Mouse (Mus musculus) mesoderm, embryonic 11.5 days (tissue): ENCODE data around the gene Acsbg1.
"Not testable (repeated sequence)": the region's sequence is repeated elsewhere in the genome, so short reads cannot be mapped to it uniquely, and the experiment has no call there.

Experiments used
- DNase-seq: peaks from one replicate; pipeline ENCODE4 v3.0.0-alpha.2; 2012; ENCODE audit warnings: low read depth, low spot score

Acsbg1 gene

DNA sequence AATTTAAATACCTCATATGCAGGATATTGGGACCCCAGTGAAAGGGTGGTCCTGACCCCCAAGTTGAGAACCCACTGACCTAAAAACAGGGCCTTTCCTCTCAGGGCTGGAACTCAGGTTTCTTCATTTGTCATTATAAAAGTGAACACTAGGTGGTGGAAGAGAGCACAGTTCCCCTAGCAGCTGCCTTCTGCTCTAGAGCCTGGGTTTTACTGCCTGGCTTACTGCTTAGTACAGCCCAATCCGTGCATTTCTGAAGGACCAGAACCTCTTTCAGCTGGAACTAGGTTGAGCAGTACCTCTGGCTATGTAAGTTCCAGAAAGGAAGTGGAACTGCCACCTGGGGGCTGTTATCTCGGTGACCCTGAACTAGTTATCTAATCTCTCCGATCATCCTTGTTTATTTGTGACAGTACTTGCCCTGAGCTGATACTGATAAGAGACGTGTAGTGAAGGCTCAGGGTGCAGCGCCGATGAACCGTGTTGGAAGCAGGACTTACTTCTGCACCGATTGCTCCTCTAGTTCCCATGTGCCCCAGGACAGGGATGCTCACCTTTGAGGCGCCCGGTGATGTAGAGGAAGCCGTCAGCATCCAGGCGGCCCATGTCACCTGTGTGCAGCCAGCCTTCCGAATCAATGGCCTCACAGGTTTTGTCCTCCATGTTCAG, 47.4 kb downstream of the Acsbg1 start:
- DNase-seq = peak; percentile 71

DNA sequence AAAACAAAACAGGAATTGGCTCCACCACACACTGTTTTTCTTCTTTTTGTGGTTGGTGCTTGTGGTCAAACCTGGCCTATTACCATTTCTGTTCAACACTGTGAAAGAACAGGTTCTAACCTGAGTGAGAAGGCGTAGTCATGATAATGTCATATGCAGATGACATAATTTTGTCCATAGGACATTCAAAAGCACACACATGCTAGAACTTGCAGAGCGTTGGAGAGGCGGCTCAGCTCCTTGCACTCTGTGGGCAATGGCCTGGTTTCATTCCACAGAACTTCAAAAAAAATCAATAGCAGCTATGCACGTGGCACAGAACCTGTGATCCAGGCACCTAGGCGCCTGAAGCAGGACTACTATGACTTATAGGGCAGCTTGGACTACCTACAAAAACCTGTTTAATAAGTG, 48.9 kb downstream of the Acsbg1 start:
- no peak for DNase-seq

DNA sequence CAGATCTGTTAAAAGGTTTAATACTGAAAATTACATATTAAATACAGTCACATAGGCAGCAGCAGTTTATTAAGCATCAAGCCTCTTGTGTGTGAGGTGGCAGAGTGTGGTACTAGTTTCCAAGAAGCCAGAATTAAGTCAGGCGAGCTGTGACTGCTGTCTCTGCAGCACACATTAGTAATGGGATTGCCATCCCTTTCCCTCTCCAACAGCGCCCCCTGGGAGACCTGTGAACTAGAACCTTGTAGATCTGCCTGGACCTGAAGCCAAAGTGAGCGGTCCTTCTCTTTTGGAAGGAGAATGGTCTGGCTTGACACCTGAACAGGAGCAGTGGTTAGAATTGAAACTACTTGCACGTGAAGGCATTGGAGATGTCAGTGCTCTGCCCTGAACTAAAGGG, 56.8 kb downstream of the Acsbg1 start:
- peak; percentile 43 for DNase-seq

DNA sequence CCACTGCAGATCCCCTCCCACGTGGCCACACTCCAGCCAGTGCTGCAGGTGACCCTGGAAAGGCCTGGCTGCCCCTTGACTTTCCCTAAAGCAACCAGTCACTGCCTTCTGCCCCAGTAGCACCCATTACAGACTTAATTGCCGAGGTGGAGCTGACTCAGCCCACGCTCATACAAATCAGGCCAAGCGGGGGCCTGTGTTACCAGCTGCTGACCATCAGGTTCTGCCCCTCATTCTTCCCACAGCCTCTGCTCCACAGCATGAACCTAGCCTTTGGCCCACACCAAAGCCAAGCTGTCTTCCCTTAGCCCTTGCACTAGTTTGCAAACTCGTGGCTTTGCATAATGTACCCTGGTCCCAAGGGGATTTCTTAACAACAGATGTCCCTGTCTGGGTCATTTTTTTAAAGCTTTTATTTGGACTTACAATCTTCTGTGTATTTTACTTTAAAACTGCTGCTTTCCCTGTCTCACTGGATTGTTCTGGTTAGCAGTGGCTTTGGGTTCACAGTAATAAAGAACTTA, 57.5 kb downstream of the Acsbg1 start:
- DNase-seq = no peak

DNA sequence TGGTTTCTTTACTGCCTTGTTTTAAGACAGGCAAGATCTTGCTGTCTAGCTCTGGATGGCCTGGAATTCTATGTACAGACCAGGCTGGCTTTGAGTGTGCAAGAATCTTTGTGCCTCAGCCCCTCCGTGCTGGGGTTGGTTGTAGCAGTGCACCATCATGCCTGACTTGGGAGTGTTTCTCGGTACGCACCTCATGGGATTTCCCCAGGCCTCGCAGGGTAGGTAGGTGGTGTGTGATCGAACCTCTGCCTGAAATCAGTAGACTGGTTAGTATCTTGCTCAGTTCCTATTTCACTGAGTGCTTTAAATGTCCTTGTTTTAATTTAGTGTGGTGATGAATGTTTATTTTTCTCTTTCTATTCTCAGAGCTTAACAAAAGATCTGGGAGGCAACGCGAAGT, 58.8 kb downstream of the Acsbg1 start:
- no peak for DNase-seq

DNA sequence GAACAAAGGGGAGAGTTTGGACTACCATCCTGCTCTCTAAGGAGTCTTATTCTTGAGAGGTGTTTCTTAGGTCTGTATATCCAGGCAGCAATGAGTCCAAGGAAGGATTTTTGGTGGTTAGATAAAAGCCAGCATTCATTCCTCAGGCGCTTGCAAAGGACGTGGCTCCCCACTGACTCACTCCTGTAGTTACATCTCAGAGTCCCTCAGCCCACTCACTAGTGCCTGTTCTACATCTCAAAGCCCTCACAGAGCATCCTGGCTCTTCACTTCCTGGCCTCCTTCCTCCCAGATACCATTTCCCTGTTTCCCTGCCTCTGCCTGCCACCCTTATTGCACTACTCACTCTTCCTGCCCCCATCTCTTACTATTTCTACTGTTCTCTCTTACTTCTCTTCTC, 59.3 kb downstream of the Acsbg1 start:
- no peak for DNase-seq

DNA sequence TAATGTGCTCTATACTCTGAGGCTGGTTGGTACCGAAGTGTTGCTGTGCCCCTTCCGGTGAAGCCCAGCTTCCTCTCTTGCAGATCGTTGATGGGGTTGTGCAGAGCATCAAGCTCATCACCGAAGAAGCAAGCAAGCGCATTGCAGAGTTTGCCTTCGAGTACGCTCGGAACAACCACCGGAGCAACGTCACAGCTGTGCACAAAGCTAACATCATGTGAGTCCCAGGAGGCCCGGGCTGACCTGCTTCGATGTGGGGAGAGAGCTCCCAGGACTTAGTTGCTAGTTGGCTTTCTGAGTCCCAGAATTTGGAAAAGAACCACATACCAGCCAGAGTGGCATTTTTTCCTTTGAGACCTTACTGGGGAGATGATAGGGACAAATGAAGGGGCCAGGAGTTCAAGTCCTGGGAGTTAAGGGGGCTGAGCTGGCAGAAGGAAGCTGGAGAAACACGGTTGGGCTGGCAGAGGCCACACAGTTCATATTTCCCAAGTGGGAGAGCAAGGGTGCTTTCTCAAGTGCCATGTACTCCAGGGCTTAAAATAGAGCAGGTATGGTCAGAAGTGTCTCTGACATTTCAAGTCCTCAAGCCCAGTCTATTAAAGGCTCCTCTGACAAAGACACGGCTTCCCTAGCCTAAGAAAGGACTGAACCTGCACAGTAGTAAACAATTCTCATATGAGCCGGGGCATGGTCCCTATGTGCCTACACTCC, 64.8 kb downstream of the Acsbg1 start:
- no peak for DNase-seq

DNA sequence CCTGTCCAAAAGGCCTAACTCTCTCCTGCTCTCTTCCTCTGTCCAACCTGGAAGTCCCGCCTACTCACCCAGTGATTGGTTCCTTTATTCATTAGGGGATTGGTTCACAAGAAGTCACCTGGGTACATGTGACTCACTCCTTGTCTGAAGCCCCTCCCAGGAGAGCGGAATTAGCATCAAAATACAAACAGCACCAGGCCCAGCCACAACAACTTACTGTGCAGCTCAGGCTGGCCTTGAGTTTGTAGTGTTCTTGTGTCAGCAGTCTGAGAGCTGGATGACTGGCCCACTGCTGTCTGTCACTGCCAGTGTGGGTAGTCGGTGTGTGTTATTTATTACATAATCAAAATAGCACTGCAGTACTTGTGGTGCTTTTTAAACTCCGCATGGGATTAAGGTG, 68.0 kb downstream of the Acsbg1 start:
- DNase-seq = not testable (repeated sequence)

DNA sequence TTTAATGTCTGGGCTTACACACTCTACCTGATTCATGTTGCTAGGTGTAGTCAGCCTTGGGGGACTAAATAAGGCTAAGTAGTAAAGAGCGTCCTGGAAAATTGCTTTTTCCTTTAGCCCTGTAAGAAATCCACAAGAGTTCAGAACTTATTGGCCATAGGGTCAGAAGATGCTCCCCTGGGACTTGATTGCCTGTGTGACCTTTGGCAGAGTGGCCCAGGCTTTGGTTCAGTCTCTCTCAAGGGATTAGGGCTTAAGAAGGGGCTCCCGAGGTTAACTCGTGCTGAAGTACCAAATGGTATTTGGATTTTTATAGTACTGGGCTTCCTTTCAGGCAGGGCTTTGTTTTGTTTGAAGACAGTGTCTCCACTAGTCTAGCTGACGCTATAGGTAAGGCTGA, 73.8 kb downstream of the Acsbg1 start:
- no peak for DNase-seq

DNA sequence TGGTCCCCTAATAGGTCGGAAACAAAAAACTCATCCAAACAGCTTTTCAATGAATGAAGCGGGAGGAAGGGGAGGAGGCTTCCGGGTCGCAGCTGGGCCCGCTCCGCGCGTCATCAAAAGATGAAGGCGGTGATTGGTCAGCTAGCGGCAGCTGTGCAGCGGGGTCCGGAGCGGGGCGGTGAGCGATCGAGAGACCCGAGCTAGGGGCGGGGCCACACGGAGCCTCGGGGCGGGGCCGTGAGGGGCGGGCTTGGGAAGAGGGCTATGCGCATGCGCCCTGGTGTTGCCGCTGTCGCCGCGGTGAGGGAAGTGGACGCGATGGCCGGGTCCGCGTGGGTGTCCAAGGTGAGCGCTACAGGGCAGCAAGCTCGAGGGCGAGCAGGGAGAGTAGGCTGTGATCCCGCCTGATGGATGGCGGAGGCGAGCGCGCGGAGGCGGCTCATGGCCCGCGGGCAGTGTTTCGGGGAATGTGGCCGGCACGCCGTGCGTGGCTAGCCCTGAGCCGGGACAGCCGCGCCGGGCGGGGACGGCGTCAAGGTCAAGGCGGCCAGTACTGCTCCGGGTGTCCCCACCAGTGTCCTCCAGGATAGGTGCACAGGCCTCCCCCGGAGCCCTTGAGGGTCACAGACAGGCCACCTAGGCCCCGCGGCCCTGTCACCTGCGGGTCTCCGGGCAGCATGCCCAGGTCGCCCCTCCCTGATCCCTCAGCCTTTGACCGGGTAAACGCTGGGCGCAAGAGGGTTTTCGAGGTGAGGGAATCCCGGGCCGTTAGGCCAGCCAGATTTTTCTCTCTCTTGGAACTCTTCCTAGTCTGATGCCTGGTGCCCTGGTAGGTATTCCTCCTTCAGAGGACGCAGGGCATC, 75.2 kb downstream of the Acsbg1 start, which contains the start of gene Idh3a:
TSS of gene Idh3a (plus strand) at position 136 of the 863 bp plus-strand sequence.
- peak; percentile 98 for DNase-seq

DNA sequence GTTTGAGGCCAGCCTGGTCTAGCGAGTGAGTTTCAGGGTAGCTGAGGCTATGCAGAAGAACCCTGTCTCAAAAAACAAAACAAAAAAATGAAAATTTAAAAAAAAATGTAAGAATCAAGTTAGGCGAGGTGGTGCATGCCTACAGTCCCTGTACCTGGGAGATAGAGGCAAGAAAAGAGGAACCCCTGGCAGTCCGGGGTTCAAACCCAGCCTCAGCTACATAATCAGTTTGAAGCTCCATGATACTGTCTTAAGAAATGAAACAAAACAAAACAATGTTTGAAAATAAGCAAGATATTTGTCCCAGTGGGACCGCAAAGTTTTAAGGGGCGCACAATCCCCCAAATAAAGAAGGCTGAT, 75.9 kb downstream of the Acsbg1 start:
- no peak for DNase-seq

DNA sequence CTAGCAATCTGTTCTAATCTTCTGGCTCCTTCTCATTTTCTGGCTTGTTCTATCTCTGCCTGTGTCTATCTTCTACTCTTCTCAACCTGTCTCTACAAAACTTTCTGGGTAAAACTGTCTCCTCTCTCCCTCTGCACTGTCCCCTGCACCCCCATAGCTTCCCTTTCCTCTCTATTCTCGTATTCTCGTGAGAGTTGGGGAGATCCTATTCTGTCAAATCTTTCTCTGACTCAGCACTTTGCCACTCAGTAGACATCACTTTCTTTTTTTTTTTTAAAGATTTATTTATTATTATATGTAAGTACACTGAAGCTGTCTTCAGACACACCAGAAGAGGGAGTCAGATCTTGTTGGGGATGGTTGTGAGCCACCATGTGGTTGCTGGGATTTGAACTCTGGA, 77.5 kb downstream of the Acsbg1 start:
- DNase-seq = not testable (repeated sequence)

DNA sequence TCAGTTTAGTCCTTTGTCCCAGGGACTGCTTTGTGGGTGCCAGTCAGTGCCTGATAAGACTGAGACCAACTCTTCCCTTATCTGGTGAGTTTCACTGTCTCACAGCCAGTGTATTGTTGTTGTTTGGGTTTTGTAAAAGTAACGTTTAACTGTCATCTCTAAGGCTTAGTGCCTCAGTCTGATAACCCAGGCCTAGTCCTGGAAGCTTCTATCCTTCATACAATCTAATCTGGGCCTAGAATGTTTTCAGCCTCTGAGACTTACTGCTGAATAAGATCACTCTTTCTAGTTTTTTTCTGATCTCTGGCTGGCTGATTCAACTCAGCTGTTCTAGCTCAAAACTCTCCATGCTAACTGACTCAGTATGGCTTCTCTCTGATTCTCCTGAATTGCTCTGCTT, 78.0 kb downstream of the Acsbg1 start:
- DNase-seq = no peak

DNA sequence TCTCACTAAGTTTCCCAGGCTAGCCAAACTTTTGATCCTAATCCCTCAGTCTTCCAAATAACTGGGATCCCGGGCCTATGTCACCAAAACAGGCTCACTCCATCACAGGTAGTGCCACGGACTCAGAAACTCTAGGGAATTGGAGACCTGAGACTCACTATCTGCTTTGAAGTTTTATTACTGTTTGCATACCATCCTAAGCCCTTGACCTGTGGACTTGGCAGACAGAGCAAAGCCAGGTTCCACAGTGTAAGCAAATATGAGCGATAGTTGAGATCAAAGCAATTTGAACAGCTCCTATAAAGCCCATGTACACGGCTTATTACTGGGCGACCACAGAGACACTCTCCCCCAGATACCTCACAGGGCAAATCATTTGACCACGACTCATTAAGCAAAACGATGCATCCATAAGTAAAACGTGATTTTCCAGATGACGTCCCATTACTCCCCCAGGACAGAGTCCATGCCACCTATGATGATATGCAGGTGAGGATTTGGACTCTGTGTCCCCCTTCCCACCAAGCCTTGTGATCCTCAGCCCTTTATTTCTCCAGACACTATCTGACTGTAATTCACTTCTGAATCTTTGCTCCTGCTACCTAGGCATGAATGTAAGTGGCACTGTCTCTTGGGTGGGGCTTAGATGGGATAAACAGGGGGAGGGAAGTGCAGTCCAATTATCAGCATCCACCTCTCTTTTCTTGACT, 90.4 kb downstream of the Acsbg1 start:
- no peak for DNase-seq

DNA sequence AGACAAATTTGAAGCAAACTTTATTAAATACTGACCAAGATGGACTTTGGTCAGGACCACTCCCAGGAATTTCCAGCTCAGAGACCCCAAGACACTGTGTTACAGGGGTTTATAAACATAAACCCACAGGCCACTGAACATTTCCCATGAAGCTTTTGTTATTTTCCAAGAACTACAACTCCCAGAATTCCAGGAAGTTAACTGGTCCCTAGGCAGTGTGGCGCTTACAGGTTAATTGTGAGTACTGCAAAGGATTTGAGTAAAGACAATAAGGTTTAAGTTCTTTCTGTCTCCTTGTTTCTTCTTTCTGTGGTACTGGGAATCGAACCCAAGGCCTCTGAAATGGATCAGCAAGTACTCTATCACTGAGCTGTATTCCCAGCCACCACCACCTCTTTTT, 92.9 kb downstream of the Acsbg1 start:
- DNase-seq = no peak

DNA sequence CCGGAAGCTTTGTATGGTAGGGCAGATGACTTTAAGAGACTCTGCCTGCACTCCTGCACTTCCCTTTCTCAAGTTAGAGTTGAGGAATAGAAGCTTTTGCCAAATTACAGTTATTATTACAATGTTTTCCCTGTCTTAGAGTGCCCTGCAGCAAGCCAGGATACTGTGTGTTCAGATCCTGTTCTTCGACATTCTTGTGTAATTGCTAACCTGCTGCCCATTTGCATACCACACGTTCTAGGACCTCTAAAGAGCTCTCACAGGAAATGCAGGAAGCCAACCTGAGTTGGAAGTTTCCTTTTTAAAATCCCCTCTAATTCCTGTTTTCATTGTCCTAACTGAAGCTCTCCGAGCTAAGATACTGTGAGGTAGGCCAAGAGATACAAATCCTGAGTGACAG, 94.7 kb downstream of the Acsbg1 start:
- no peak for DNase-seq

DNA sequence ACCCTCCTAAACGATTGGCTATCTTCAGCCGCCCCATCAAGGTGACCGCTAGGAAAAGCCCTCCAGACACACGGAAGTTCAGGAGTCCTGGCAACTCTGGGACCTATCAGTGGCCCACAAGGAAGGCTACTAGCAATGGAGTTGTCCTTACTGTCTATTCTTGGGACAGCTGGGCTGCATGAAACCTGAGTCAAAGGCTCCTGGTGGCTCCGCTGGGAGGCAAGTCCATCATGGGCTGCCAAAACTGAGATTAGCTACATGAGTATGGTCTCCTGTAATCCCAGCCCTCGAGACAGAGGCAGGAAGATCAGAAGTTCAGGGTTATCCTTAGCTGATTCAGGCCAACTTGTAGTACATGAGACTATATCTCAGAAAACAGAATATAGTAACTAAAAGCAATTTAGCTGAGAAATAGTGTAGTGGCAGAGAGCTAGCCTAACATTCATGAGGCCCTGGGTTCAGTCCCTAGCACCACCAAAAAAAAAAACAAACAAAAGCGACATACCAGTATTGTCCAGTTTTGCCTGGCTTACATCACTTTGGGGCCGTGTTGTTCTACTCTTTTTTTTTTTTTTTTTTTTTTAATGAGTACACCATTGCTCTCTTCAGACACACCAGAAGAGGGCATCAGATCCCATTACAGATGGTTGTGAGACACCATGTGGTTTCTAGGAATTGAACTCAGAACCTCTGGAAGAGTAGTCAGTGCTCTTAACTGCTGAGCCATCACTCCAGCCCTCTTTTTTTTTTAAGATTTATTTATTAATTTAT, 100.7 kb downstream of the Acsbg1 start:
- DNase-seq = no peak

DNA sequence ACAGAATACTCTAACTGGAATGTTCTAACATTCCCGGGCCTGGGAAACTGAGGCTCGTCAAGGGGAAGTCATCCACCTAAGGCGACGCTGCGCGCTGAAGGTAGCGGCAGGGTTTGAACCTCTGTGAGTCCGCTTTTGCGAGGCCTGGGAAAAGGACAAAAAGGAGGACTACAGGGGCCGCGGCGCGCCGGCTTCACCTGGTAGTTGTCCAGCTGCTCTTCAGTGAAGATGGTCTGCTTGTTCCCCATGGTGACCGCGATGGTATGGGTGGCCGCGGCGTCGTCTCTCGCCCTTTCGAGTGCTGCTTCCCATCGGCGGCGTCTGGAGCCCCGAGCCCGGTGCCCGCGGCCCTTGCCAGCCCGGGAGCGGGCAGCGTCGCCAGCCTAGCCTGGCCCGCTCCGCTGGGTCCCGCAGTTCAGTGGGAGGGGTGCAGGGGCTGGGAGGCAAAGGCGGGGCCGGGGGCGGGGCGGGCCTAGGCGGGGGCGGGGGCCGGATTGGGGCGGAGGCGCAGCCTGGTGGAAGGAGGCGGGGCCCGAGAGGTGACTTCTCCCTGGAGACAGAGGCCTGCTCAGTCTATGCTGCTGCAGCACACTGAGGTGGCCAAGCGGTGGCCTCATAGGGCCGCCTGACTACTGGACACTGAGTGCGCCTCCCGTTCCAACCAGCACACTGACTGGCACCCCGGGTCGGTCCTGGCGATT, 101.7 kb downstream of the Acsbg1 start, which contains the start of gene Cib2:
TSS of gene Cib2 (minus strand) at position 448 of the 701 bp plus-strand sequence.
- DNase-seq = peak; percentile 82

DNA sequence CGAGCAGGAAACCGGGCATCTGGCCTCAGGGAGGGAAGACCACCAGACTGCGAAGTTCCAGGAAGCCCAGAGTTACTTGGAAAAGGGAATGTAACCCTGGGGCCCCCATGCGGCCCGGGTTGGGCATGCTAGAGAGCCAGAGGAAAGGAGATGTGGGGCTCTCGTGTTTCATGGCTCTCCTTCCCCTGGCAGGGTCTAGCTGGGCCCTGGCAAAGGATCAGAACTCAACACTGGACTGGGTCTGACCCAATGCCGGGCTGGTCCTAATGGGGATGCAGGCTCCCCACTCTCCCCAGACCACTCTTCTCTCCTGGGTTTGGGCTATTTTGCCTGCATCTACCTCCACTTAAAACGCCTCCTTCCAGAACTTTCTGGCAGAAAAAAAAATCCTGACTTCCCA, 102.9 kb downstream of the Acsbg1 start:
- DNase-seq = no peak

DNA sequence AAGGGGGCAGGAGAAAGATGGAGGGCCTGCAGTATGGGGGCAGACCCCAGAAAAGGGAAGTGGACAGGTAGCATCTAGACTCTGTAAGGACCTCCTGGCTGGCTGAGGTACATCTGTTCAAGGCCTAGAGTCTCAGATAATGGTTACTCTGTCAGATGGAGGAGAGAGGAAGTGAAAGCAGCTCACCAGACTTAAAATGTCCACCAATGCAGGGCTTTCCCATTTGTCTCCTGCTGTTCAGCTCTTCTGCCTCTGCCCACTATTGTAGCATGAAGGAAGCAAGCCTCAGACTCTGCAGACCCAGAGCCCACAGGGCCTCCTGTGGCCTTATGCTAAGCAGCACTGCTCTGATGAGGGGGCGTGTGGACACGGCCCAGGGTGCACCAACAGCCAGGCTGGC, 106.6 kb downstream of the Acsbg1 start:
- no peak for DNase-seq
